Mouse (Mus musculus) liver, embryonic 12.5 days (tissue): ENCODE measurements at regions not wholly inside any gene's neighbourhood (a gene's known extent, or its start where the extent isn't known, plus 50 kb on each side); places are given as distances from the start of the nearest gene placed in this dataset.

Experiments
- ATAC-seq: fragments of 200-750 bp; cut with Nextera tagmentation; 2 replicates; pipeline ENCODE4 v1.8.0; 2017; ENCODE audit warnings: moderate number of reproducible peaks, mild to moderate bottlenecking, moderate library complexity
- H3K27ac ChIP-seq: fragments of 300-500 bp; sonication (generic); 2 replicates; pipeline ENCODE4 v1.5.1; 2016; ENCODE audit warnings: mild to moderate bottlenecking
- H3K27me3 ChIP-seq: fragments of 300-500 bp; sonication (generic); replicated peaks from 2 replicates; pipeline ENCODE4 v1.6.1; 2016; ENCODE audit warnings: mild to moderate bottlenecking, moderate library complexity
- H3K36me3 ChIP-seq: fragments of 300-500 bp; sonication (generic); 2 replicates; pipeline ENCODE4 v1.6.1; 2016; ENCODE audit warnings: mild to moderate bottlenecking, moderate library complexity
- H3K4me1 ChIP-seq: fragments of 300-500 bp; sonication (generic); 2 replicates; pipeline ENCODE4 v1.6.1; 2016
- H3K4me2 ChIP-seq: fragments of 300-500 bp; sonication (generic); 2 replicates; pipeline ENCODE4 v1.6.1; 2016; ENCODE audit warnings: mild to moderate bottlenecking, moderate library complexity
- H3K4me3 ChIP-seq: fragments of 300-500 bp; sonication (generic); 2 replicates; pipeline ENCODE4 v1.5.1; 2016; ENCODE audit warnings: mild to moderate bottlenecking, moderate library complexity
- H3K9ac ChIP-seq: fragments of 300-500 bp; sonication (generic); 2 replicates; pipeline ENCODE4 v1.6.1; 2016; ENCODE audit warnings: mild to moderate bottlenecking, moderate library complexity
- H3K9me3 ChIP-seq: fragments of 300-500 bp; sonication (generic); replicated peaks from 2 replicates; pipeline ENCODE4 v1.6.1; 2016; ENCODE audit warnings: mild to moderate bottlenecking, moderate library complexity
- WGBS: fragments of 180-500 bp; shearing (Covaris S2); methylation state at CpG from one replicate; pipeline ENCODE4 v1.1.7; 2016; ENCODE audit not compliant: insufficient replicate concordance; 5-methylcytosine and 5-hydroxymethylcytosine counted together

- Histone ChIP-seq H3K27me3 (peaks cover 3% of the 10 kb centered on the region; the same call in 1 of the 2 replicates), H3K9ac (no peak overlapping the region), H3K4me1 (no peaks in the 10 kb centered on the region), H3K4me3 (no peak overlapping the region), H3K36me3 (no peaks in the 10 kb centered on the region), H3K9me3 (no peaks in the 10 kb centered on the region), H3K27ac (no peak overlapping the region), H3K4me2 (no peak overlapping the region)
- 44% methylated on average over 6 of the region's 6 CpGs for WGBS
- ATAC-seq, result no peak
Measured at GRCm38 (mm10) chr10:67729271-67729670, 180.5 kb upstream of the Ado start.

GRCm38 (mm10) chr10:67727580-67727979 lies 178.8 kb upstream of the Ado start:
- Histone ChIP-seq H3K4me2 (no peak overlapping the region), H3K27me3 (peaks cover 3% of the 10 kb centered on the region; the same call in 1 of the 2 replicates), H3K4me3 (no peak overlapping the region), H3K9me3 (no peaks in the 10 kb centered on the region), H3K9ac (no peak overlapping the region), H3K27ac (no peak overlapping the region), H3K36me3 (no peaks in the 10 kb centered on the region), H3K4me1 (no peaks in the 10 kb centered on the region)
- 78% methylated on average over 4 of the region's 4 CpGs for WGBS
- ATAC-seq, result no peak

GRCm38 (mm10) chr10:67726796-67727195 lies 178.0 kb upstream of the Ado start:
- 76% methylated on average over 6 of the region's 6 CpGs for WGBS
- Histone ChIP-seq H3K9ac (no peak overlapping the region), H3K27me3 (peaks cover 3% of the 10 kb centered on the region; the same call in 1 of the 2 replicates), H3K4me3 (no peak overlapping the region), H3K4me2 (no peak overlapping the region), H3K27ac (no peak overlapping the region), H3K9me3 (no peaks in the 10 kb centered on the region), H3K4me1 (no peaks in the 10 kb centered on the region), H3K36me3 (no peaks in the 10 kb centered on the region)
- ATAC-seq, result no peak

GRCm38 (mm10) chr10:67726351-67726750 lies 177.6 kb upstream of the Ado start:
- Histone ChIP-seq H3K4me2 (no peak overlapping the region), H3K4me1 (no peaks in the 10 kb centered on the region), H3K9me3 (no peaks in the 10 kb centered on the region), H3K36me3 (no peaks in the 10 kb centered on the region), H3K27me3 (peaks cover 3% of the 10 kb centered on the region; the same call in 1 of the 2 replicates), H3K27ac (no peak overlapping the region), H3K9ac (no peak overlapping the region), H3K4me3 (no peak overlapping the region)
- no peak for ATAC-seq
- WGBS, result 65% methylated on average over 7 of the region's 7 CpGs

- 47% methylated on average over 5 of the region's 5 CpGs for WGBS
- no peaks in the 10 kb centered on the region for H3K9me3 ChIP-seq
Measured at GRCm38 (mm10) chr10:67721787-67722186, 173.0 kb upstream of the Ado start.

GRCm38 (mm10) chr10:67717506-67717905 lies 168.8 kb upstream of the Ado start:
- no peak overlapping the region for H3K4me2 ChIP-seq
- ATAC-seq, result no peak
- H3K27ac ChIP-seq, result no peak overlapping the region
- no peak overlapping the region for H3K4me3 ChIP-seq
- no peaks in the 10 kb centered on the region for H3K4me1 ChIP-seq
- WGBS, result 74% methylated on average over 7 of the region's 7 CpGs
- no peaks in the 10 kb centered on the region for H3K27me3 ChIP-seq
- H3K36me3 ChIP-seq, result no peaks in the 10 kb centered on the region
- H3K9ac ChIP-seq, result no peak overlapping the region
- H3K9me3 ChIP-seq, result no peaks in the 10 kb centered on the region

More at GRCm38 (mm10) chr10:67721787-67722186, 173.0 kb upstream of the Ado start:
- Histone ChIP-seq H3K27me3 (peaks cover 3% of the 10 kb centered on the region; the same call in 1 of the 2 replicates), H3K36me3 (no peaks in the 10 kb centered on the region), H3K4me3 (no peak overlapping the region), H3K27ac (no peak overlapping the region), H3K4me1 (no peaks in the 10 kb centered on the region), H3K9ac (no peak overlapping the region), H3K4me2 (no peak overlapping the region)
- no peak for ATAC-seq

- Histone ChIP-seq H3K36me3 (no peaks in the 10 kb centered on the region), H3K27ac (no peak overlapping the region), H3K4me2 (no peak overlapping the region), H3K27me3 (no peaks in the 10 kb centered on the region), H3K9ac (no peak overlapping the region), H3K4me3 (no peak overlapping the region), H3K9me3 (0 out of 2 replicates have a peak, but pooled peaks cover 4% of the 10 kb centered on the region), H3K4me1 (no peaks in the 10 kb centered on the region)
- no peak for ATAC-seq
- WGBS, result 50% methylated on average over 4 of the region's 4 CpGs
Measured at GRCm38 (mm10) chr10:67715046-67715445, 166.3 kb upstream of the Ado start.

GRCm38 (mm10) chr10:67713098-67713497 lies 164.3 kb upstream of the Ado start:
- Histone ChIP-seq H3K4me1 (no peaks in the 10 kb centered on the region), H3K36me3 (no peaks in the 10 kb centered on the region), H3K27me3 (no peaks in the 10 kb centered on the region), H3K4me3 (no peak overlapping the region), H3K4me2 (no peak overlapping the region), H3K27ac (no peak overlapping the region), H3K9me3 (0 out of 2 replicates have a peak, but pooled peaks cover 4% of the 10 kb centered on the region), H3K9ac (no peak overlapping the region)
- ATAC-seq, result no peak
- WGBS, result 54% methylated on average over 10 of the region's 10 CpGs

GRCm38 (mm10) chr10:67712665-67713064 lies 163.9 kb upstream of the Ado start:
- no peaks in the 10 kb centered on the region for H3K4me1 ChIP-seq
- H3K36me3 ChIP-seq, result no peaks in the 10 kb centered on the region
- H3K9me3 ChIP-seq, result 0 out of 2 replicates have a peak, but pooled peaks cover 4% of the 10 kb centered on the region
- H3K27ac ChIP-seq, result no peak overlapping the region
- no peak overlapping the region for H3K9ac ChIP-seq
- no peaks in the 10 kb centered on the region for H3K27me3 ChIP-seq
- no peak overlapping the region for H3K4me3 ChIP-seq
- no peak for ATAC-seq
- 53% methylated on average over 6 of the region's 6 CpGs for WGBS
- no peak overlapping the region for H3K4me2 ChIP-seq

GRCm38 (mm10) chr10:67711961-67712360 lies 163.2 kb upstream of the Ado start:
- Histone ChIP-seq H3K36me3 (no peaks in the 10 kb centered on the region), H3K4me3 (no peak overlapping the region), H3K4me1 (no peaks in the 10 kb centered on the region), H3K9me3 (0 out of 2 replicates have a peak, but pooled peaks cover 4% of the 10 kb centered on the region), H3K27me3 (no peaks in the 10 kb centered on the region), H3K9ac (no peak overlapping the region), H3K27ac (no peak overlapping the region), H3K4me2 (no peak overlapping the region)
- 67% methylated on average over 3 of the region's 3 CpGs for WGBS
- ATAC-seq, result no peak

GRCm38 (mm10) chr10:67706436-67706835 lies 157.7 kb upstream of the Ado start:
- no peaks in the 10 kb centered on the region for H3K27me3 ChIP-seq
- H3K36me3 ChIP-seq, result no peaks in the 10 kb centered on the region
- H3K27ac ChIP-seq, result no peak overlapping the region
- no peak overlapping the region for H3K4me3 ChIP-seq
- 62% methylated on average over 7 of the region's 7 CpGs for WGBS
- no peak overlapping the region for H3K9ac ChIP-seq
- 0 out of 2 replicates have a peak, but pooled peaks cover 2% of the 10 kb centered on the region for H3K9me3 ChIP-seq
- no peak overlapping the region for H3K4me2 ChIP-seq
- no peak for ATAC-seq
- no peaks in the 10 kb centered on the region for H3K4me1 ChIP-seq

GRCm38 (mm10) chr10:67702783-67703455 lies 154.2 kb upstream of the Ado start:
- H3K4me3 ChIP-seq, result no peak overlapping the region
- 40% methylated on average over 9 of the region's 9 CpGs for WGBS
- no peaks in the 10 kb centered on the region for H3K27me3 ChIP-seq
- no peak for ATAC-seq
- no peaks in the 10 kb centered on the region for H3K9me3 ChIP-seq
- no peak overlapping the region for H3K9ac ChIP-seq
- H3K4me1 ChIP-seq, result no peaks in the 10 kb centered on the region
- no peak overlapping the region for H3K27ac ChIP-seq
- no peak overlapping the region for H3K4me2 ChIP-seq
- H3K36me3 ChIP-seq, result no peaks in the 10 kb centered on the region
